In genomic region chr6:22002521-22003199, GRCm38 (mm10) we compare ENCODE assay signal across 8 mouse cellular contexts. TPM values are rescaled to one million over a fixed set of nuclear protein-coding genes. Genes with fewer than 3 reads are reported as not detected.
DNase-seq lines count a peak whose midpoint lies in the region; ATAC-seq lines count a peak whose summit lies in the region.

No protein-coding gene starts in this region.

- 0 out of 2 replicates have a peak overlapping the region, but pooled peaks have one; percentile 6 for H3K27ac ChIP-seq in liver, embryonic 16.5 days (ENCODE audit: low read length)
- H3K27ac ChIP-seq in liver, embryonic 12.5 days, result no peak overlapping the region
- H3K27ac ChIP-seq in embryonic facial prominence, embryonic 15.5 days (replicated peaks), result peak overlapping the region; percentile 72
- no peak overlapping the region for H3K27ac ChIP-seq in hindbrain, embryonic 15.5 days (replicated peaks)

- H3K4me1 ChIP-seq in liver, embryonic 16.5 days (ENCODE audit: control insufficient read depth, low read depth, low read length), result no peaks in the 10 kb centered on the region; the same call in none of the 2 replicates
- peaks cover 28% of the 10 kb centered on the region for H3K4me1 ChIP-seq in liver, embryonic 12.5 days
- H3K4me1 ChIP-seq in embryonic facial prominence, embryonic 15.5 days, result peaks cover 28% of the 10 kb centered on the region
- no peaks in the 10 kb centered on the region for H3K4me1 ChIP-seq in hindbrain, embryonic 15.5 days (replicated peaks)

- no peak overlapping the region for H3K4me3 ChIP-seq in liver, embryonic 16.5 days (ENCODE audit: low read depth, low read length)
- H3K4me3 ChIP-seq in liver, embryonic 12.5 days, result no peak overlapping the region
- H3K4me3 ChIP-seq in embryonic facial prominence, embryonic 15.5 days (replicated peaks), result no peak overlapping the region
- no peak overlapping the region for H3K4me3 ChIP-seq in hindbrain, embryonic 15.5 days

- ATAC-seq in liver, embryonic 16.5 days (ENCODE audit: low read depth), result no peak
- ATAC-seq in liver, embryonic 12.5 days, result no peak
- ATAC-seq in embryonic facial prominence, embryonic 15.5 days (ENCODE audit: insufficient number of reproducible peaks, low FRiP score, low TSS enrichment, low read depth), result no peak
- ATAC-seq in hindbrain, embryonic 15.5 days (ENCODE audit: low FRiP score, low read depth), result no peak
- peak; percentile 84 for ATAC-seq in megakaryocyte progenitor cell, adult 5-6 weeks (replicated peaks; ENCODE audit: poor library complexity)
- no peak for ATAC-seq in inflammation-experienced regulatory T-cells, adult 6 months

- no peaks in the 10 kb centered on the region for H3K9me3 ChIP-seq in liver, embryonic 16.5 days (replicated peaks; ENCODE audit: control insufficient read depth, low read length)
- H3K9me3 ChIP-seq in liver, embryonic 12.5 days (replicated peaks), result no peaks in the 10 kb centered on the region
- no peaks in the 10 kb centered on the region for H3K9me3 ChIP-seq in embryonic facial prominence, embryonic 15.5 days (replicated peaks)
- H3K9me3 ChIP-seq in hindbrain, embryonic 15.5 days, result no peaks in the 10 kb centered on the region

- H3K36me3 ChIP-seq in liver, embryonic 16.5 days (ENCODE audit: control insufficient read depth, insufficient read depth), result no peaks in the 10 kb centered on the region
- H3K36me3 ChIP-seq in liver, embryonic 12.5 days, result no peaks in the 10 kb centered on the region
- H3K36me3 ChIP-seq in embryonic facial prominence, embryonic 15.5 days, result no peaks in the 10 kb centered on the region
- H3K36me3 ChIP-seq in hindbrain, embryonic 15.5 days, result no peaks in the 10 kb centered on the region

- no peaks in the 10 kb centered on the region for H3K27me3 ChIP-seq in liver, embryonic 16.5 days (ENCODE audit: control insufficient read depth, insufficient read depth, low read depth, low read length)
- H3K27me3 ChIP-seq in liver, embryonic 12.5 days (replicated peaks), result 0 out of 2 replicates have a peak, but pooled peaks cover 4% of the 10 kb centered on the region
- H3K27me3 ChIP-seq in embryonic facial prominence, embryonic 15.5 days, result no peaks in the 10 kb centered on the region
- no peaks in the 10 kb centered on the region for H3K27me3 ChIP-seq in hindbrain, embryonic 15.5 days

- DNase-seq in cerebellum, postnatal 14 days, result no peak
- DNase-seq in urinary bladder, postnatal 25 days (ENCODE audit: low spot score), result no peak

- no peak overlapping the region for H3K9ac ChIP-seq in liver, embryonic 16.5 days (ENCODE audit: low read depth, low read length)
- H3K9ac ChIP-seq in liver, embryonic 12.5 days, result no peak overlapping the region
- no peak overlapping the region for H3K9ac ChIP-seq in embryonic facial prominence, embryonic 15.5 days
- H3K9ac ChIP-seq in hindbrain, embryonic 15.5 days, result no peak overlapping the region

- 45% methylated on average over 17 of the region's 17 CpGs for WGBS in liver, embryonic 16.5 days (ENCODE audit: insufficient replicate concordance)
- 48% methylated on average over 17 of the region's 17 CpGs for WGBS in liver, embryonic 12.5 days (ENCODE audit: insufficient replicate concordance)
- WGBS in embryonic facial prominence, embryonic 15.5 days, result 41% methylated on average over 17 of the region's 17 CpGs
- 42% methylated on average over 17 of the region's 17 CpGs for WGBS in hindbrain, embryonic 15.5 days

- H3K4me2 ChIP-seq in liver, embryonic 16.5 days (ENCODE audit: low read depth, low read length), result no peak overlapping the region
- H3K4me2 ChIP-seq in liver, embryonic 12.5 days, result no peak overlapping the region
- peak overlapping the region; percentile 29 for H3K4me2 ChIP-seq in embryonic facial prominence, embryonic 15.5 days (replicated peaks)
- 0 out of 2 replicates have a peak overlapping the region, but pooled peaks have one; percentile 6 for H3K4me2 ChIP-seq in hindbrain, embryonic 15.5 days

RNA-seq across cellular contexts. Expression of gene Cped1, which starts 16.9 kb away (rescaled TPM):
- 4.0 and 5.0 TPM in 2 replicates for polyA plus RNA-seq in liver, embryonic 16.5 days (2015; fragmentation: Nextera tagmentation; extraction: Ambion mirVana)
- 3.6 and 4.1 TPM in 2 replicates for polyA plus RNA-seq in liver, embryonic 12.5 days (2016; fragmentation: Nextera tagmentation; extraction: Ambion mirVana)
- polyA plus RNA-seq in embryonic facial prominence, embryonic 15.5 days (2015; fragmentation: Nextera tagmentation; extraction: Ambion mirVana), result 28.5 and 30.3 TPM in 2 replicates
- 3.7 and 4.6 TPM in 2 replicates for polyA plus RNA-seq in hindbrain, embryonic 15.5 days (2015; fragmentation: Nextera tagmentation; extraction: Ambion mirVana)
- 1.1 and 6.0 TPM in 2 replicates for total RNA-seq in megakaryocyte progenitor cell, adult 5-6 weeks (2015)
- total RNA-seq in megakaryocyte progenitor cell, adult 5-6 weeks (2017), result 1.2 and 3.2 TPM in 2 replicates
- polyA plus RNA-seq in inflammation-experienced regulatory T-cells, adult 6 months (2017; shearing (Covaris generic)), result under 1 TPM in 2 of 3 experiments, not detected in 1; 0.08 to 0.16 TPM

RNA-seq across cellular contexts. Expression of gene Ing3, which starts 53.3 kb away (rescaled TPM):
- 15.4 and 17.0 TPM in 2 replicates for polyA plus RNA-seq in liver, embryonic 16.5 days (2015; fragmentation: Nextera tagmentation; extraction: Ambion mirVana)
- polyA plus RNA-seq in liver, embryonic 12.5 days (2016; fragmentation: Nextera tagmentation; extraction: Ambion mirVana), result 21.8 and 24.9 TPM in 2 replicates
- 54.4 and 55.2 TPM in 2 replicates for polyA plus RNA-seq in embryonic facial prominence, embryonic 15.5 days (2015; fragmentation: Nextera tagmentation; extraction: Ambion mirVana)
- 42.6 and 45.4 TPM in 2 replicates for polyA plus RNA-seq in hindbrain, embryonic 15.5 days (2015; fragmentation: Nextera tagmentation; extraction: Ambion mirVana)
- total RNA-seq in megakaryocyte progenitor cell, adult 5-6 weeks (2015), result 42.9 and 46.0 TPM in 2 replicates
- 33.5 and 36.3 TPM in 2 replicates for total RNA-seq in megakaryocyte progenitor cell, adult 5-6 weeks (2017)
- 10 to 100 TPM; 73.4 to 84.9 (median 81.1) TPM for polyA plus RNA-seq in inflammation-experienced regulatory T-cells, adult 6 months (2017; shearing (Covaris generic))

Comparison
In these comparisons a context has a peak if more than half of its experiments do, and no peak if none do; other contexts are left out.
1. H3K27ac ChIP-seq: peak in liver, embryonic 16.5 days (single experiment) and embryonic facial prominence, embryonic 15.5 days (single experiment); none in liver, embryonic 12.5 days (single experiment) and hindbrain, embryonic 15.5 days (single experiment).
2. H3K4me2 ChIP-seq: peak in embryonic facial prominence, embryonic 15.5 days (single experiment) and hindbrain, embryonic 15.5 days (single experiment); none in liver, embryonic 16.5 days (single experiment) and liver, embryonic 12.5 days (single experiment).